Mouse (Mus musculus): ENCODE measurements around the gene Ncl. TPM values are rescaled to one million over a fixed set of nuclear protein-coding genes. Genes with fewer than 3 reads are reported as not detected.

Gene Ncl
- 100 to 1,000 TPM; 232 to 249 TPM for total RNA-seq (2021)

- intact Hi-C loops (cut with DNase I), result no loop called here
- peak; percentile 99 for DNase-seq
These were observed at the start of gene Ncl for GRCm38 (mm10) chr1:86358906-86359797. Gene Ncl, minus strand, starts transcription at chr1:86359400.

DNA sequence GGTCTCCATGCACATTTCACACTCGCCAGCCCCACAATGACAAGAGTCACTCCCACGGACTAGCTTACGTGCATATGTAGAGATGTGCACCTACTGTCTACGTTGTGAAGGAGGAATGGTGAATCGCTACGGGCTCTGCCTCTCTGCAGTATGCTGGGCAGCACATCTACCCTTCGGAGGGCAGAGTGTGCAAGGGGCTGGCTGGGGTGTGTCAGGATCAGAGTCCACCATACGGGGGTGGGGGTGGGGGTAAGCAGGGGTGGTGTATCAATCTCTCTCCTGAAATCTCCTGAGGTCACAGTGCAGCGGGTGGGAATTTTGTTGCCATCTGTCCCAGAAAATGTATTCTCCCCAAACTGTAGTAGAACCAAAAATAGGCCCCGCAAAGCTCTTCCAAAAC is 49.3 kb upstream of the Ncl start:
- intact Hi-C loops (cut with DNase I), result no loop called here
- no peak for DNase-seq

- intact Hi-C loops (cut with DNase I), result no loop called here
- no peak for DNase-seq
These were observed 47.7 kb upstream of the Ncl start for GRCm38 (mm10) chr1:86406914-86407313.

GRCm38 (mm10) chr1:86406313-86406712 is 47.1 kb upstream of the Ncl start:
- intact Hi-C loops (cut with DNase I), result no loop called here
- no peak for DNase-seq

- no peak for DNase-seq
- intact Hi-C loops (cut with DNase I), result no loop called here
These were observed 45.6 kb upstream of the Ncl start for GRCm38 (mm10) chr1:86404834-86405233.

DNA sequence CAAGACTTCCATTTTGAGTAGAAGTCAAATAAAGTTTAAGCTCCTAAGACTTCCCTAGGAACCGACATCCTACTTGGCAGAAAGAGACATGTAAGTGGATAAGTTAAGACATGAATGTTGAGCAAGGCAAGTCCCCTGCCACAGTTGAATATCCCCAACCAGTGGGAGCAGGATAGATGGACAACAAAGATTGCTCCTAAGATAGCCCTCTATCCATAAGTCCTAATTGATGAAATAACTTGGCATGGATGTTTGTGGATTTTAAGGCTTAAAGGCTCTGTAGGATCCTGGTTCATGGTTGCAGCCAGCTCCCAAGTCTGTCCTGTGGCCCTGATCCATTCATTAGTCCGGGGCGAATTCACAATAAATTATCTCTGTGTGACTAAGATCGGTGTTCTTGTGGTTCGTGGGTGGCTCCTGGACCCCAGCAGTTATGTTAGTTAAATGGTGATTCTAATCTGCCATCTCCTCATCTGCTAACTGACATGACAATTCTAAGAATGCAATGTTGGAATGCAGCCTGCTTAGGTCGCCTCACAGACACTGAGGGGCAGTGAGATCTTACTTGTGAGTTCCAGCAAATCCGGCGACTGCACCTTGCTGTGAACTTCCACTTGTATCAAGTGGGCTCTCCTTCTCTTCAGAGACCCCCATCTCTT is 41.0 kb upstream of the Ncl start:
- intact Hi-C loops (cut with DNase I), result no loop called here

DNA sequence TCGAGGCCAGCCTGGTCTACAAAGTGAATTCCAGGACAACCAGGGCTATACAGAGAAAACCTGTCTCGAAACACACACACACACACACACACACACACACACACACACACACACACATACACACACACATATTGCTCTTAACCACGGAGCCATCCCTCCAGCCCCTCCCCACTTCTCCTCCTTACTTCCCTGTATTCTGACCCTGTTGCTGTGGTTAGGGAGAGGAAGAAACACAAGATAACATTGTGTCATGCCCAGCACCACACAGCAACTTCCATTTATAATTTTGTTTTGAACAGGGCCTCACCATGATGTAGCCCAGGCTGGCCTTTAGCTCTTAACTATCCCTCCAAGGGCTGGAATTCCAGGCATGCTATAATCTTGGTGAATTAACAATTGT is 40.1 kb upstream of the Ncl start:
- intact Hi-C loops (cut with DNase I), result no loop called here
- no peak for DNase-seq

More for the DNA sequence above, 41.0 kb upstream of the Ncl start:
- no peak for DNase-seq

- intact Hi-C loops (cut with DNase I), result no loop called here
- no peak for DNase-seq
These were observed 39.0 kb upstream of the Ncl start for GRCm38 (mm10) chr1:86398222-86398621.

GRCm38 (mm10) chr1:86397621-86398020 is 38.4 kb upstream of the Ncl start:
- no peak for DNase-seq

DNA sequence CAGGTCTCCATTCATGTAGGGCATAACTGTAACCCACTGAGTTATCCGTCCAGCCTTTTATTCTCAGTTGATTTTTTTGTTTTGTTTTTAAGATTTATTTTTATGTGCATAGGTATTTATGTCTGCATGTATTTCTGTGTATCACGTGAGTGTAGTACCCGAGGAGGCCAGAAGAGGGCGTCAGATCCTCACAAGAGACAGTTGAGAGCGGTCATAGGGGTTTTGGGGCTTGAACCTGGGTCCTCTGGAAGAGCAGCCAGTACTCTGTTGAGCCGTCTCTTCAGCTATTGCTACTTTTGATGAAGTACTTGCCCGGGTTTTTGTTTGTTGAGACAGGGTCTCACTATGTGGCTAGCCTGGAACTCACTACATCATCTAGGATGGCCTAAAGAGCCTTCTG is 36.7 kb upstream of the Ncl start:
- intact Hi-C loops (cut with DNase I), result no loop called here
- no peak for DNase-seq

More at GRCm38 (mm10) chr1:86397621-86398020, 38.4 kb upstream of the Ncl start:
- intact Hi-C loops (cut with DNase I), result no loop called here

- intact Hi-C loops (cut with DNase I), result no loop called here
- DNase-seq, result no peak
These were observed 35.0 kb upstream of the Ncl start for GRCm38 (mm10) chr1:86394246-86394645.

GRCm38 (mm10) chr1:86393219-86393618 is 34.0 kb upstream of the Ncl start:
- DNase-seq, result no peak
- intact Hi-C loops (cut with DNase I), result no loop called here

GRCm38 (mm10) chr1:86391425-86391824 is 32.2 kb upstream of the Ncl start:
- peak; percentile 29 for DNase-seq
- intact Hi-C loops (cut with DNase I), result no loop called here

DNA sequence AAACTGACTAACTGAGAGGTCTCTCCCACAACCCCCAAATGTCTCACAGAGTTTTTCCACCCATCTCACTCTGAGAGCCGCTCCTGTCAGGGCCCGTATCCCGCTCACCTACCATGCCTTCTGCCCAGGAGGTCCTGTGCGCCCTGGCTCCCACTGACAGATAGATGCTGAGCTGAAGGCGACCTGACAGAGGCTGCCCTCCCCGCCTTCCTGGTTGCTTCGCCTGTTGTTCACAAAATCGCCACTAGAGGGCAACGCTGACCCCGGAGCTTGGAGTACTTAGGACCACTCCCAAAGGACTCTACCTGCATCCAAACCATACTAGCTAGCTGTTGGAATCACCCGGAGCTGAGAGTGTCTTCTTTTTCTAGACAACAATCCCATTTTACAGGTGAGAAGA is 30.0 kb upstream of the Ncl start:
- DNase-seq, result peak; percentile 72
- intact Hi-C loops (cut with DNase I), result no loop called here

DNA sequence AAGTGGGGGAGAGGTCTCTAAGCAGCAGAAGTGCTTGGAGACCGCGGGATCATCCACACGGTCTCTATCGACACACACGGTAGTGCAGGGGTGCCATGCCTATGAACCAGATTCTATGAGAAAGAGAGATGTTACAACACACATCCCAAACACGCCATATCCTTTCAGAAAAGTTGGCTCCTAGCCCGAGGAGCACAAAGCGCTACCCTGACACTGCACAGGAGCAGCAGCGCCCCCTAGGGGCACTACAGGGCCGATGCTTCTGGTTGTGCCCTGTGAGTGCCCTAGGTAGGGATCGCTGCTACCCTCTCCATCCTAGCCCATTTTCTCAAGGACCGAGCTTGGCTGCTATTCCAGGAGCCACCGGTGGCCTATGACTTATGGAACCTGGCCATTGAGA is 21.8 kb upstream of the Ncl start:
- peak; percentile 62 for DNase-seq
- intact Hi-C loops (cut with DNase I), result no loop called here

GRCm38 (mm10) chr1:86379161-86379569 is 20.0 kb upstream of the Ncl start:
- intact Hi-C loops (cut with DNase I), result loop anchor here (5.0 kb wide), 1 partner anchor 53 kb away; no protein-coding TSS in a partner anchor
- no peak for DNase-seq

- DNase-seq, result no peak
- intact Hi-C loops (cut with DNase I), result loop anchor here (5.0 kb wide), 1 partner anchor 54 kb away; no protein-coding TSS in a partner anchor
These were observed 19.5 kb upstream of the Ncl start for GRCm38 (mm10) chr1:86378662-86379061.

DNA sequence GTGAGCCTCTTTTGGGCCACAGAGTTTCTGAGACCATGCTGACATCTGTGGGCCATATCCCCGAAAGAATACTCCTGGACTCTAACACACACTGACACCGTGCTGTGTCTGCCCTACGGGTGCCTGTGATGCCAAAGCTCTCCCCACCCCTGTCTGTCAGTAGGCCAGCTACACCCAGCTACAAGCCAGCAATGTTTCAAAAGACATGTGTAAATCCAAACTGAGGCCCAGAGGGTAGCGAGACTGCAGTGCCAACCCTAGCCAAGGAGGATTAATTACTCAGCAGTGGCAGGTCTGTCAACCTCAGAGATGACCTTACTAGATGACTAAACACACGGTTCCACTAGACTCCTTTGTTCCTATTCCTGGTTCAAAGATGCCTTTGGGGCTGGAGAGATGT is 17.2 kb upstream of the Ncl start:
- intact Hi-C loops (cut with DNase I), result loop anchor here (5.0 kb wide), 1 partner anchor 56 kb away; no protein-coding TSS in a partner anchor
- DNase-seq, result no peak

- peak; percentile 53 for DNase-seq
- intact Hi-C loops (cut with DNase I), result no loop called here
These were observed 12.8 kb upstream of the Ncl start for GRCm38 (mm10) chr1:86371997-86372396.

DNA sequence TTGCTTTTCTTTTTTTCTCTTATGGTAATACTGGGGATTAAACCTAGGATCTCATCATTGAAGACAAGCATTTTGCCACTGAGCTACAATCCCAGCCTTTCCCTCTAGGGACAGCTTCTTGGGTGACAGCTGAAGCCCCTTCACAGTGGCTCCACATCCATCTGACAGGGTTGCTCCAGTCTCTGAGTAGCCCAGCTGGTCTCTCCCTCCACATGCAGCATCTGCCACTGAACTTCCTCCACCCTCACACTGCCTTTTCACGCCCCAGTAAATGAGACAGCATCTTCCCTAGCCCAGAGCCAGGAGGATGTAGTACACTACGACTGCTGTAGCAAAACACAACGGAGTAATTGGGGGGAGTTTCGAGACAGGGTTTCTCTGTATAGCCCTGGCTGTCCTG is 8.9 kb upstream of the Ncl start:
- no peak for DNase-seq
- intact Hi-C loops (cut with DNase I), result no loop called here

DNA sequence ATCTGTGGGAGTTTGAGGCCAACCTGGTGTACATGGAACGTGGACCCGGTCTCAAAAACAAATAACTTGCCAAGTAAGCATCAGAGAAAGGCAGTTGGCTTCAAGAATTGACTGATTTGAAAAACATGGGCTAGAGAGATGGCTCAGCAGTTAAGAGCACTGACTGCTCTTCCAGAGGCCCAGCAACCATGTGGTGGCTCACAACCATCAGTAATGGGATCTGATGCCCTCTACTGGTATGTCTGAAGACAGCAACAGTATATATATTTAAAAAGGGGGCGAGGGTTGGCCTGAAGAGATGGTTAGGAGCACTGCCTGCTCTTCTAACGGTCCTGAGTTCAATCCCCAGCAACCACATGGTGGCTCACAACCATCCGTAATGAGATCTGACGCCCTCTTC is 4.5 kb upstream of the Ncl start:
- intact Hi-C loops (cut with DNase I), result no loop called here
- DNase-seq, result no peak
